Mouse (Mus musculus) adrenal gland, postnatal 25 days (tissue): Measurements from ENCODE around the gene Lsm12. TPM values are rescaled to one million over a fixed set of nuclear protein-coding genes. Genes with fewer than 3 reads are reported as not detected.

Experiments used
- microRNA-seq, 2 experiments: library from miRNA; unstranded; fragments of <30 nt; microRNA quantifications; one replicate each; pipeline ENCODE4 v1.2.0; 2021
- total RNA-seq: library from RNA; stranded (reverse); gene quantifications from 2 replicates; pipeline ENCODE4 v1.2.3, GENCODE M21; 2021

Lsm12 gene
- total RNA-seq, 1 experiment from 2014 or later = 72.6 TPM

Small RNA genes within 50 kb of the gene (microRNA-seq; reads per million reads assigned to microRNA genes)
- 5.5 to 5.7 reads per million in 2 experiments for gene Mir8101

Other genes starting within 250 kb of the Lsm12 start
- not detected in 2 replicates for gene Sost, start 218.3 kb downstream of the Lsm12 start, total RNA-seq
- gene Cfap97d1, start 201.0 kb downstream of the Lsm12 start, total RNA-seq = not detected in 2 replicates
- 77.9 and 78.9 TPM in 2 replicates for gene Dusp3, start 198.3 kb downstream of the Lsm12 start, total RNA-seq
- gene Mpp3, start 156.8 kb downstream of the Lsm12 start, total RNA-seq = 10.4 and 12.6 TPM in 2 replicates
- gene Cd300lg, start 143.8 kb downstream of the Lsm12 start, total RNA-seq = 36.8 and 46.2 TPM in 2 replicates
- 8.7 and 11.8 TPM in 2 replicates for gene Mpp2, start 96.8 kb downstream of the Lsm12 start, total RNA-seq
- not detected in 2 replicates for gene Ppy, start 84.0 kb downstream of the Lsm12 start, total RNA-seq
- gene Pyy, start 77.5 kb downstream of the Lsm12 start, total RNA-seq = not detected in 2 replicates
- 0.27 and 1.3 TPM in 2 replicates for gene Nags, start 39.8 kb downstream of the Lsm12 start, total RNA-seq
- 14.2 and 22.1 TPM in 2 replicates for gene Tmem101, start 28.9 kb downstream of the Lsm12 start, total RNA-seq
- 132 and 143 TPM in 2 replicates for gene G6pc3, start 4.3 kb upstream of the Lsm12 start, total RNA-seq
- 79.9 and 117 TPM in 2 replicates for gene Hdac5, start 44.9 kb upstream of the Lsm12 start, total RNA-seq
- gene BC030867, start 63.6 kb upstream of the Lsm12 start, total RNA-seq = 1.3 and 1.5 TPM in 2 replicates
- 0.36 TPM in 1 of 2 replicates, not detected in the other for gene Asb16, start 83.4 kb upstream of the Lsm12 start, total RNA-seq
- gene Tmub2, start 99.6 kb upstream of the Lsm12 start, total RNA-seq = 50.6 and 63.0 TPM in 2 replicates
- gene Atxn7l3, start 111.3 kb upstream of the Lsm12 start, total RNA-seq = 53.6 and 62.4 TPM in 2 replicates
- 113 and 116 TPM in 2 replicates for gene Ubtf, start 134.4 kb upstream of the Lsm12 start, total RNA-seq
- gene Slc4a1, start 180.9 kb upstream of the Lsm12 start, total RNA-seq = 1.0 and 1.8 TPM in 2 replicates
- 24.4 and 39.7 TPM in 2 replicates for gene Rundc3a, start 208.1 kb upstream of the Lsm12 start, total RNA-seq
- 439 and 629 TPM in 2 replicates for gene Slc25a39, start 222.7 kb upstream of the Lsm12 start, total RNA-seq
- gene Grn, start 245.0 kb upstream of the Lsm12 start, total RNA-seq = 198 and 230 TPM in 2 replicates